Mouse (Mus musculus): ENCODE data around the gene Sar1b.

Sar1b gene

GRCm38 (mm10) chr11:51824867-51825424, 61.5 kb downstream of the Sar1b start:
- no peak for DNase-seq (ENCODE audit: low read depth, low spot score)

- DNase-seq (ENCODE audit: low read depth, low spot score): no peak
Observed at GRCm38 (mm10) chr11:51831962-51832909, 68.7 kb downstream of the Sar1b start.

- DNase-seq (ENCODE audit: low read depth, low spot score): no peak
Observed at GRCm38 (mm10) chr11:51832992-51833391, 69.5 kb downstream of the Sar1b start.

GRCm38 (mm10) chr11:51833393-51834066, 70.0 kb downstream of the Sar1b start:
- peak; percentile 56 for DNase-seq (ENCODE audit: low read depth, low spot score)

- DNase-seq (ENCODE audit: low read depth, low spot score): no peak
Observed at GRCm38 (mm10) chr11:51834067-51834411, 70.6 kb downstream of the Sar1b start.

GRCm38 (mm10) chr11:51835598-51835997, 72.1 kb downstream of the Sar1b start:
- no peak for DNase-seq (ENCODE audit: low read depth, low spot score)

- DNase-seq (ENCODE audit: low read depth, low spot score): no peak
Observed at GRCm38 (mm10) chr11:51836506-51836905, 73.0 kb downstream of the Sar1b start.

GRCm38 (mm10) chr11:51837164-51838153, 74.0 kb downstream of the Sar1b start:
- DNase-seq (ENCODE audit: low read depth, low spot score): peak; percentile 47

- DNase-seq (ENCODE audit: low read depth, low spot score): no peak
Observed at GRCm38 (mm10) chr11:51839106-51839505, 75.6 kb downstream of the Sar1b start.

- no peak for DNase-seq (ENCODE audit: low read depth, low spot score)
Observed at GRCm38 (mm10) chr11:51839973-51840372, 76.5 kb downstream of the Sar1b start.

GRCm38 (mm10) chr11:51840657-51841056, 77.2 kb downstream of the Sar1b start:
- DNase-seq (ENCODE audit: low read depth, low spot score): no peak

GRCm38 (mm10) chr11:51841149-51841548, 77.7 kb downstream of the Sar1b start:
- DNase-seq (ENCODE audit: low read depth, low spot score): no peak

Measured in A20 (cell line).